Mouse (Mus musculus) cerebellum, adult 18-20 months (tissue): Measurements from ENCODE around the gene Flnb.

ENCODE experiments used
- DNase-seq, 2 experiments: peaks; one replicate each; pipeline ENCODE4 v3.0.0; 2021

Flnb gene

GRCm38 (mm10) chr14:7999030-7999429, 181.3 kb downstream of the Flnb start:
- DNase-seq = no peak

GRCm38 (mm10) chr14:7999435-7999834, 181.7 kb downstream of the Flnb start:
- DNase-seq = no peak

GRCm38 (mm10) chr14:8000247-8000646, 182.5 kb downstream of the Flnb start:
- no peak for DNase-seq
